13 mouse cellular contexts compared by ENCODE assay signal in genomic region chr4:149782975-149783374, GRCm38 (mm10). TPM values are rescaled to one million over a fixed set of nuclear protein-coding genes. Genes with fewer than 3 reads are reported as not detected.
DNase-seq lines count a peak whose midpoint lies in the region; ATAC-seq and TF ChIP-seq lines count a peak whose summit lies in the region.
"Had no signal": no experiment of that assay in that cellular context is flagged by ENCODE, and none has a peak within 500 bp of the region (broad histone marks: within the 10 kb centered on the region; RNA-seq: fewer than 3 reads in every experiment).

No protein-coding gene starts in this region.

- DNase-seq in layer of hippocampus, postnatal 14 days (ENCODE audit: low spot score in 2 of 2), result peak; percentile 44 to 70
- no peak for DNase-seq in layer of hippocampus, adult 18-20 months (ENCODE audit: low spot score in 2 of 2)
- DNase-seq in kidney, adult 8-10 months, result peak; percentile 64
- DNase-seq in limb, embryonic 14.5 days (ENCODE audit: low spot score), result peak; percentile 26
- no peak for DNase-seq in embryo, embryonic 10 days (ENCODE audit: low spot score)
- DNase-seq: adrenal gland, postnatal 14 days; cerebellum, adult 9-10 months; lung, embryonic 14.5 days had no signal

- no peaks in the 10 kb centered on the region for H3K27me3 ChIP-seq in embryonic facial prominence, embryonic 13.5 days
- no peaks in the 10 kb centered on the region for H3K27me3 ChIP-seq in limb, embryonic 14.5 days (ENCODE audit: control insufficient read depth, insufficient read depth, low read length)
- no peaks in the 10 kb centered on the region for H3K27me3 ChIP-seq in intestine, postnatal 0 days (replicated peaks; ENCODE audit: control insufficient read depth, insufficient read depth, low read length)
- H3K27me3 ChIP-seq: neural tube, embryonic 13.5 days had no signal

- no peak for TF ChIP-seq POLR2A in limb, embryonic 14.5 days (IDR thresholded peaks at IDR 0.05; ENCODE audit: borderline replicate concordance, extremely low read depth, insufficient read depth, insufficient read length)

- ATAC-seq in embryonic facial prominence, embryonic 13.5 days (ENCODE audit: insufficient number of reproducible peaks, insufficient read depth, low FRiP score, low TSS enrichment, low read depth), result no peak
- no peak for ATAC-seq in limb, embryonic 14.5 days (ENCODE audit: low FRiP score, low read depth)
- no peak for ATAC-seq in intestine, postnatal 0 days
- ATAC-seq: forebrain, embryonic 16.5 days; intestine, embryonic 16.5 days had no signal

- no peak overlapping the region for H3K4me2 ChIP-seq in embryonic facial prominence, embryonic 13.5 days
- no peak overlapping the region for H3K4me2 ChIP-seq in limb, embryonic 14.5 days (replicated peaks; ENCODE audit: low read depth, low read length, severe bottlenecking)
- H3K4me2 ChIP-seq in intestine, postnatal 0 days (replicated peaks; ENCODE audit: low read depth), result no peak overlapping the region
- H3K4me2 ChIP-seq: lung, embryonic 14.5 days; neural tube, embryonic 13.5 days had no signal

- TF ChIP-seq CTCF in intestine, postnatal 0 days (IDR thresholded peaks at IDR 0.05; ENCODE audit: low read depth), result no peak

- H3K4me3 ChIP-seq in embryonic facial prominence, embryonic 13.5 days, result no peak overlapping the region
- no peak overlapping the region for H3K4me3 ChIP-seq in limb, embryonic 14.5 days (replicated peaks; ENCODE audit: low read length)
- no peak overlapping the region for H3K4me3 ChIP-seq in intestine, postnatal 0 days (ENCODE audit: low read depth, low read length)
- H3K4me3 ChIP-seq: neural tube, embryonic 13.5 days had no signal

- H3K27ac ChIP-seq in embryonic facial prominence, embryonic 13.5 days, result peak overlapping the region; percentile 70
- no peak overlapping the region for H3K27ac ChIP-seq in limb, embryonic 14.5 days (replicated peaks; ENCODE audit: low read depth, low read length)
- no peak overlapping the region for H3K27ac ChIP-seq in intestine, postnatal 0 days (ENCODE audit: low read depth, low read length)

- H3K36me3 ChIP-seq in embryonic facial prominence, embryonic 13.5 days, result no peaks in the 10 kb centered on the region
- H3K36me3 ChIP-seq in limb, embryonic 14.5 days (ENCODE audit: control insufficient read depth, insufficient read depth, low read length), result no peaks in the 10 kb centered on the region
- no peaks in the 10 kb centered on the region for H3K36me3 ChIP-seq in intestine, postnatal 0 days (ENCODE audit: control insufficient read depth, insufficient read depth)
- H3K36me3 ChIP-seq: neural tube, embryonic 13.5 days had no signal

- no peaks in the 10 kb centered on the region for H3K9me3 ChIP-seq in embryonic facial prominence, embryonic 13.5 days
- no peaks in the 10 kb centered on the region for H3K9me3 ChIP-seq in limb, embryonic 14.5 days (ENCODE audit: control insufficient read depth, low read length)
- H3K9me3 ChIP-seq in intestine, postnatal 0 days (ENCODE audit: control insufficient read depth), result no peaks in the 10 kb centered on the region
- H3K9me3 ChIP-seq: neural tube, embryonic 13.5 days had no signal

- H3K9ac ChIP-seq in embryonic facial prominence, embryonic 13.5 days, result no peak overlapping the region
- H3K9ac ChIP-seq in limb, embryonic 14.5 days (ENCODE audit: low read depth, low read length, severe bottlenecking), result no peak overlapping the region
- H3K9ac ChIP-seq in intestine, postnatal 0 days (ENCODE audit: low read depth, low read length), result no peak overlapping the region
- H3K9ac ChIP-seq: lung, embryonic 14.5 days; neural tube, embryonic 13.5 days had no signal

- WGBS in embryonic facial prominence, embryonic 13.5 days, result 56% methylated on average over 8 of the region's 8 CpGs
- WGBS in limb, embryonic 14.5 days, result 48% methylated on average over 8 of the region's 8 CpGs
- 64% methylated on average over 8 of the region's 8 CpGs for WGBS in intestine, postnatal 0 days

- peaks cover 2% of the 10 kb centered on the region; the same call in 1 of the 2 replicates for H3K4me1 ChIP-seq in embryonic facial prominence, embryonic 13.5 days
- H3K4me1 ChIP-seq in limb, embryonic 14.5 days (ENCODE audit: control insufficient read depth, insufficient read depth, low read length), result no peaks in the 10 kb centered on the region
- peaks cover 6% of the 10 kb centered on the region for H3K4me1 ChIP-seq in intestine, postnatal 0 days (replicated peaks; ENCODE audit: control insufficient read depth, insufficient read depth, low read length)
- H3K4me1 ChIP-seq: neural tube, embryonic 13.5 days had no signal

RNA-seq across cellular contexts. Expression of gene Slc25a33, which starts 8.9 kb away (rescaled TPM):
- total RNA-seq in layer of hippocampus, postnatal 14 days (2021), result 10 to 100 TPM; 37.6 to 40.3 TPM
- 10 to 100 TPM; 31.4 to 34.2 TPM for total RNA-seq in layer of hippocampus, adult 18-20 months (2021)
- 12.3 and 13.2 TPM in 2 replicates for polyA plus RNA-seq in embryonic facial prominence, embryonic 13.5 days (2015; fragmentation: Nextera tagmentation; extraction: Ambion mirVana)
- polyA plus RNA-seq in limb, embryonic 14.5 days (2012; rRNA removed), result 7.7 and 8.2 TPM in 2 replicates
- 10.8 and 11.8 TPM in 2 replicates for polyA plus RNA-seq in limb, embryonic 14.5 days (2014; fragmentation: Nextera tagmentation; extraction: Ambion mirVana)
- polyA plus RNA-seq in intestine, postnatal 0 days (2015; fragmentation: Nextera tagmentation; extraction: Ambion mirVana), result 8.3 and 8.4 TPM in 2 replicates

RNA-seq across cellular contexts. Expression of gene Tmem201, which starts 45.1 kb away (rescaled TPM):
- 10 to 100 TPM; 64.8 to 69.1 TPM for total RNA-seq in layer of hippocampus, postnatal 14 days (2021)
- total RNA-seq in layer of hippocampus, adult 18-20 months (2021), result 10 to 100 TPM; 68.1 to 73.2 TPM
- polyA plus RNA-seq in embryonic facial prominence, embryonic 13.5 days (2015; fragmentation: Nextera tagmentation; extraction: Ambion mirVana), result 31.8 and 33.7 TPM in 2 replicates
- 59.3 and 80.2 TPM in 2 replicates for polyA plus RNA-seq in limb, embryonic 14.5 days (2012; rRNA removed)
- polyA plus RNA-seq in limb, embryonic 14.5 days (2014; fragmentation: Nextera tagmentation; extraction: Ambion mirVana), result 20.4 and 22.1 TPM in 2 replicates
- polyA plus RNA-seq in intestine, postnatal 0 days (2015; fragmentation: Nextera tagmentation; extraction: Ambion mirVana), result 8.7 and 9.6 TPM in 2 replicates

Comparison
In these comparisons a context has a peak if more than half of its experiments do, and no peak if none do; other contexts are left out.
1. DNase-seq: peak in layer of hippocampus, postnatal 14 days (2 of 2), kidney, adult 8-10 months (2 of 2) and limb, embryonic 14.5 days (single experiment); none in layer of hippocampus, adult 18-20 months (0 of 2) and embryo, embryonic 10 days (single experiment).